Mouse (Mus musculus) kidney, adult 2 months (tissue): Measurements from ENCODE around the gene Olfr52.

Experiments
- CTCF ChIP-seq: fragments of 200-500 bp; conservative IDR thresholded peaks from 2 replicates; pipeline ENCODE4 v1.5.1; 2011; ENCODE audit warnings: low read depth, mild to moderate bottlenecking, control low read depth, low read length, moderate library complexity, mixed read lengths; ENCODE audit not compliant: insufficient read depth, insufficient read length
- POLR2A ChIP-seq: fragments of 200-500 bp; IDR thresholded peaks from one replicate; pipeline ENCODE4 v1.6.1; 2011; ENCODE audit warnings: low read depth, low read length, control low read depth

- TF ChIP-seq CTCF: no peak
- no peak for TF ChIP-seq POLR2A
Measured at GRCm38 (mm10) chr2:86202909-86203308, 17.4 kb upstream of the Olfr52 start, which contains the start of gene Olfr1045.
